Mouse (Mus musculus) left cerebral cortex, adult 2 months (tissue): ENCODE results near the gene Synj1. TPM values are rescaled to one million over a fixed set of nuclear protein-coding genes. Genes with fewer than 3 reads are reported as not detected.

Experiments used
- DNase-seq, 2 experiments: peaks; one replicate each; pipeline ENCODE4 v3.0.0; 2021 to 2022; ENCODE audit warnings: low spot score in 2 of 2, mixed read lengths in 1 of 2; ENCODE audit errors: extremely low spot score in 1 of 2
- H3K27ac ChIP-seq: fragments of 200-600 bp; 2 replicates; pipeline ENCODE4 v1.8.1; 2022
- H3K4me3 ChIP-seq: fragments of 200-600 bp; 2 replicates; pipeline ENCODE4 v1.8.1; 2022
- CTCF ChIP-seq: fragments of 200-600 bp; IDR thresholded peaks from 2 replicates; pipeline ENCODE4 v1.8.1; 2022; ENCODE audit warnings: antibody characterized with exemption, mild to moderate bottlenecking, moderate library complexity
- intact Hi-C: fragments of 180-260 bp; cut with DNase I; formaldehyde crosslinking; loops from one replicate; pipeline ENCODE4 v1.15.1; 2025
- microRNA-seq, 2 experiments: library from miRNA; unstranded; fragments of <30 nt; microRNA quantifications; one replicate each; pipeline ENCODE4 v1.2.0; 2021
- total RNA-seq, 2 experiments: library from RNA; stranded (reverse); gene quantifications; 2 replicates each; pipeline ENCODE4 v1.2.3; 2021

Gene Synj1
- total RNA-seq, 2 experiments from 2014 or later: 339 TPM

- no peak overlapping the region for H3K4me3 ChIP-seq
- H3K27ac ChIP-seq: no peak overlapping the region
- intact Hi-C loops: no loop called here
- TF ChIP-seq CTCF: no peak
- DNase-seq: no peak
Measured at GRCm38 (mm10) chr16:90899498-90899897, 111.6 kb downstream of the Synj1 start.

- DNase-seq: no peak
- H3K4me3 ChIP-seq: no peak overlapping the region
- no peak for TF ChIP-seq CTCF
- intact Hi-C loops: no loop called here
- no peak overlapping the region for H3K27ac ChIP-seq
Measured at GRCm38 (mm10) chr16:90897651-90898050, 113.5 kb downstream of the Synj1 start.

DNA sequence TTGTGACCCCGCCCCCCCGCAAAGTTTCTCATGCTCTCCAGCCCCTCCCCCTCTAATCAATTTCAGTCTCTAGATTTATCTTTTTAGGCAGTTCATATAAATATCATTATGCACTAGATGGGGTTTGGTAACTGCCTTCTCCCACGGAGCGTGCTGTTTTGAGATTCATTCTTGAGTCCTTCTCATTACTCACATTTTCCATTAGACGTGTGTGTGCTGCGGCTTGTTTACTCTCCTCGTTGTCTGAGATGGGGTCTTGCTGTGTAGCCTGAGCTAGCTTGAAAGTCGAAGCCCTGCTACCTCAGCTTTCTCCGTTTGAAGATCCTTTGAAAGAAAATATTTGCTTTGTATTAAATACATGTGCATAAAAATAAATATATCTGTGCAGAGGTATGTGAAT, 117.3 kb downstream of the Synj1 start:
- TF ChIP-seq CTCF: no peak
- no peak overlapping the region for H3K27ac ChIP-seq
- no peak for DNase-seq
- intact Hi-C loops: no loop called here
- no peak overlapping the region for H3K4me3 ChIP-seq

GRCm38 (mm10) chr16:90893019-90893418, 118.1 kb downstream of the Synj1 start:
- Histone ChIP-seq H3K27ac (no peak overlapping the region), H3K4me3 (no peak overlapping the region)
- no peak for TF ChIP-seq CTCF
- intact Hi-C loops: no loop called here
- DNase-seq: no peak

- intact Hi-C loops: no loop called here
- H3K4me3 ChIP-seq: no peak overlapping the region
- TF ChIP-seq CTCF: no peak
- DNase-seq: no peak
- no peak overlapping the region for H3K27ac ChIP-seq
Measured at GRCm38 (mm10) chr16:90892081-90892480, 119.0 kb downstream of the Synj1 start.

- no peak for DNase-seq
- Histone ChIP-seq H3K4me3 (no peak overlapping the region), H3K27ac (no peak overlapping the region)
- intact Hi-C loops: no loop called here
- TF ChIP-seq CTCF: no peak
Measured at GRCm38 (mm10) chr16:90891601-90892000, 119.5 kb downstream of the Synj1 start.

DNA sequence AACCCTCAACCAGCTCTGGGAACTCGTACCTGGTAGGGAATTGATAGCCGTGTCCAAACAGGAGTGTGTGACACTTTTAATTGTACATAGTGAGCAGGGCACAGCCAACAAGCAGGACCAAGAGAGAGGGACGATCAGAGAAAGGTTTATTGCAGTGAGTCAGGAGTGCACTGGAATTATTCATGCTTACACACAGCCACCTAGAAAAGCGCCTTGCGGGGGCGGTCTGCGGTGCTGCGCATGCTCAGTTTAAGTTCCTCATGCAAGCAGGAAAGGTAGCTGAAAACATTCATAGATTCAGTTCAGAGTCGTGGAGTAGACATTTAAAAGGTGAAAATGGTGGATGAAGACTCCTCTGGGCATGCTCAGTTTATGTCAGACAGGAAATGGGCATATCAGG, 120.4 kb downstream of the Synj1 start:
- no peak for DNase-seq
- H3K4me3 ChIP-seq: no peak overlapping the region
- intact Hi-C loops: no loop called here

More for the DNA sequence above, 120.4 kb downstream of the Synj1 start:
- H3K27ac ChIP-seq: no peak overlapping the region
- no peak for TF ChIP-seq CTCF

Small RNA genes lying within 50 kb of the gene (microRNA-seq; reads per million reads assigned to microRNA genes)
- gene Gm22933: 0 reads per million in 2 experiments

Other genes starting within 250 kb of the Synj1 start
- gene Urb1, start 200.9 kb downstream of the Synj1 start, total RNA-seq: 10 to 100 TPM; 15.8 to 21.3 TPM
- gene Eva1c, start 184.6 kb downstream of the Synj1 start, total RNA-seq: 1 to 10 TPM; 1.7 to 2.7 TPM
- gene Cfap298, start 76.2 kb downstream of the Synj1 start, total RNA-seq: 10 to 100 TPM; 40.6 to 42.1 TPM
- 10 to 100 TPM; 66.1 to 76.5 TPM for gene Paxbp1, start 33.2 kb upstream of the Synj1 start, total RNA-seq
- gene 4932438H23Rik, start 83.8 kb upstream of the Synj1 start, total RNA-seq: under 1 TPM; 0.72 to 0.91 TPM
- gene Olig2, start 214.1 kb upstream of the Synj1 start, total RNA-seq: 10 to 100 TPM; 21.8 to 22.3 TPM